Mouse (Mus musculus) neural tube, embryonic 11.5 days (tissue): Measurements from ENCODE around the gene Mrpl49. TPM values are rescaled to one million over a fixed set of nuclear protein-coding genes. Genes with fewer than 3 reads are reported as not detected.

Experiments
- ATAC-seq: fragments of 200-750 bp; cut with Nextera tagmentation; 2 replicates; pipeline ENCODE4 v1.8.0; 2017; ENCODE audit warnings: moderate number of reproducible peaks, mild to moderate bottlenecking, moderate TSS enrichment, moderate library complexity; ENCODE audit not compliant: insufficient read depth, low FRiP score, low TSS enrichment
- DNase-seq: peaks from one replicate; pipeline ENCODE4 v3.0.0-alpha.2; 2015; ENCODE audit warnings: low spot score
- H3K27ac ChIP-seq: fragments of 300-500 bp; sonication (generic); 2 replicates; pipeline ENCODE4 v1.5.1; 2014; ENCODE audit warnings: low read depth, mild to moderate bottlenecking, low read length
- H3K27me3 ChIP-seq: fragments of 300-500 bp; sonication (generic); 2 replicates; pipeline ENCODE4 v1.6.1; 2014; ENCODE audit warnings: mild to moderate bottlenecking, low read length, mixed read lengths; ENCODE audit not compliant: control insufficient read depth, insufficient read depth
- H3K36me3 ChIP-seq: fragments of 300-500 bp; sonication (generic); 2 replicates; pipeline ENCODE4 v1.6.1; 2014; ENCODE audit warnings: mild to moderate bottlenecking, low read length, moderate library complexity, mixed read lengths; ENCODE audit not compliant: control insufficient read depth, insufficient read depth
- H3K4me1 ChIP-seq: fragments of 300-500 bp; sonication (generic); 2 replicates; pipeline ENCODE4 v1.6.1; 2014; ENCODE audit warnings: low read length, mixed read lengths; ENCODE audit not compliant: control insufficient read depth, insufficient read depth
- H3K4me2 ChIP-seq: fragments of 300-500 bp; sonication (generic); 2 replicates; pipeline ENCODE4 v1.6.1; 2014; ENCODE audit warnings: low read depth, mild to moderate bottlenecking, moderate library complexity
- H3K4me3 ChIP-seq: fragments of 300-500 bp; sonication (generic); 2 replicates; pipeline ENCODE4 v1.5.1; 2014; ENCODE audit warnings: low read depth, low read length
- H3K9ac ChIP-seq: fragments of 300-500 bp; sonication (generic); 2 replicates; pipeline ENCODE4 v1.6.1; 2014; ENCODE audit warnings: mild to moderate bottlenecking, low read length
- H3K9me3 ChIP-seq: fragments of 300-500 bp; sonication (generic); 2 replicates; pipeline ENCODE4 v1.6.1; 2016; ENCODE audit warnings: low read length; ENCODE audit not compliant: control insufficient read depth
- WGBS: fragments of 180-500 bp; shearing (Covaris S2); extraction: QIAGEN DNeasy Blood & Tissue Kit; methylation state at CpG from one replicate; pipeline ENCODE4 v1.1.7; 2014; 5-methylcytosine and 5-hydroxymethylcytosine counted together
- polyA plus RNA-seq: library from polyadenylated mRNA; unstranded; fragments of >200 nt; fragmentation: Nextera tagmentation; extraction: Ambion mirVana; gene quantifications from 2 replicates; pipeline ENCODE4 v1.2.1, GENCODE M21; 2014

Mrpl49 gene
- polyA plus RNA-seq, 1 experiment from 2014 or later: 84.8 TPM

GRCm38 (mm10) chr19:6035966-6036585 is 21.5 kb downstream of the Mrpl49 start:
- 82% methylated on average over 9 of the region's 9 CpGs for WGBS
- DNase-seq: no peak
- H3K27me3 ChIP-seq: no peaks in the 10 kb centered on the region

DNA sequence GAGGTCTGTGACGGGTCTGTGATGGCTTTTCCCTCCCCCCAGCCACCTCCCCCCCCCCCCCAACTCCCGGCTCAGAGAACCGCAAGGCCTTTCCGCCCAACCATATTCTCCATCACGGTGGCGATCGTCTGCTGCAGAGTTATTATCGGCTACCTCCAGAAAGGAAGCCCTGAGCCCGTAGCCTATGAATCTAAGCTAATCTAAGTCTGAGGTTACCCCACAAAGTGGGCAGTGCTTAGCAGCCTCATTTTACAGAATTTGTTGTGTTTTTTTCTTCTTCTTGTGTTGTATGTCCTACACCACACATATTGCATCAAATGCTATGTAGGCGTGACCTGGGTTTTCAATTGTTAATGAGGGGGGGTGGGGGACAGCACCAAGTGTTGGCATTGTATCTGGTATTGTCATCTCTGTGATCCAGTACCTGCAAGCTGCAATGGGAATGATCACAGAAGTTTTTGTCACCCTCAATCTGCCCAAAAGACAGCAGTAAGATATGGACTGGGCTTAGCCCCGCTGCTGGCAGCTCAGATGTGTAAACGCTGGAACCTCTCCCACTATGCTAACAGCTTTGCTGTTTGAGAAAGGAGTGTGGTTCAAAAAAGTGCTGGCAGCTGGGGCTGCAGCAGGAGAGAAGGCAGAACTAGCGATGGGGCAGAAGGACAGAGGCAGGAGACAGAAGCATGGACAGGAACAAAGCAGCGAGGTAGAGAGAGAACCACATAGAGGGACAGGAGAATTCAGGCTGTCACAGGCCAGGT is 26.9 kb downstream of the Mrpl49 start:
- no peaks in the 10 kb centered on the region for H3K4me1 ChIP-seq
- no peak overlapping the region for H3K4me2 ChIP-seq
- ATAC-seq: no peak
- H3K4me3 ChIP-seq: no peak overlapping the region
- H3K9ac ChIP-seq: no peak overlapping the region
- no peak overlapping the region for H3K27ac ChIP-seq
- H3K9me3 ChIP-seq: no peaks in the 10 kb centered on the region
- WGBS: 77% methylated on average over 14 of the region's 14 CpGs
- H3K36me3 ChIP-seq: no peaks in the 10 kb centered on the region
- no peaks in the 10 kb centered on the region for H3K27me3 ChIP-seq
- no peak for DNase-seq

More at GRCm38 (mm10) chr19:6035966-6036585, 21.5 kb downstream of the Mrpl49 start:
- no peaks in the 10 kb centered on the region for H3K9me3 ChIP-seq
- no peak overlapping the region for H3K4me3 ChIP-seq
- no peaks in the 10 kb centered on the region for H3K36me3 ChIP-seq
- H3K9ac ChIP-seq: no peak overlapping the region
- H3K4me1 ChIP-seq: no peaks in the 10 kb centered on the region
- no peak overlapping the region for H3K27ac ChIP-seq
- H3K4me2 ChIP-seq: no peak overlapping the region
- ATAC-seq: no peak

DNA sequence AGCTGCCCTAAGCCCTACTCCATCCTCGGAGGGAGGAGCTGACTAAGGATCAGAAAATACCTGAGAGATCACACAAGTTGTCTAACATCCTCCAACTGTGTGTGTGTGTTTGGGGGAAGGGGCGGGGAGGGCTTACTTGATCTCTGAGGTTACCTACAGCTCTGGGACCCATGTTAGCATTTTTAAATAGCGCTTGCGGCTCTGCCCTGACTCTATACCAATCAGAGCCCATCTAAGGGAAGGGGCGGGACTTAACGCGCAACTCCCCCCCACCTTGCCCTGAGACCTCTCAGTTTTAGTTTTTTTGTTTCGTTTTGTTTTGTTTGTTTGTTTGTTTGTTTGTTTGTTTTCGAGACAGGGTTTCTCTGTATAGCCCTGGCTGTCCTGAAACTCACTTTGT is 28.2 kb downstream of the Mrpl49 start:
- no peak for DNase-seq
- H3K36me3 ChIP-seq: no peaks in the 10 kb centered on the region
- H3K4me1 ChIP-seq: no peaks in the 10 kb centered on the region
- WGBS: 82% methylated on average over 9 of the region's 9 CpGs
- no peak overlapping the region for H3K9ac ChIP-seq
- no peak overlapping the region for H3K27ac ChIP-seq
- ATAC-seq: no peak
- no peaks in the 10 kb centered on the region for H3K9me3 ChIP-seq
- no peak overlapping the region for H3K4me2 ChIP-seq
- no peak overlapping the region for H3K4me3 ChIP-seq
- no peaks in the 10 kb centered on the region for H3K27me3 ChIP-seq

GRCm38 (mm10) chr19:6028991-6029390 is 28.6 kb downstream of the Mrpl49 start:
- no peak for ATAC-seq

GRCm38 (mm10) chr19:6023930-6024329 is 33.7 kb downstream of the Mrpl49 start:
- Histone ChIP-seq H3K9ac (no peak overlapping the region), H3K27ac (no peak overlapping the region), H3K27me3 (no peaks in the 10 kb centered on the region), H3K36me3 (no peaks in the 10 kb centered on the region), H3K4me2 (no peak overlapping the region), H3K9me3 (no peaks in the 10 kb centered on the region), H3K4me1 (no peaks in the 10 kb centered on the region), H3K4me3 (no peak overlapping the region)
- WGBS: 86% methylated on average over 7 of the region's 7 CpGs
- ATAC-seq (no peak), DNase-seq (no peak)

More at GRCm38 (mm10) chr19:6028991-6029390, 28.6 kb downstream of the Mrpl49 start:
- Histone ChIP-seq H3K4me2 (no peak overlapping the region), H3K27me3 (no peaks in the 10 kb centered on the region), H3K27ac (no peak overlapping the region), H3K9me3 (no peaks in the 10 kb centered on the region), H3K9ac (no peak overlapping the region), H3K4me1 (no peaks in the 10 kb centered on the region), H3K4me3 (no peak overlapping the region), H3K36me3 (no peaks in the 10 kb centered on the region)
- 92% methylated on average over 6 of the region's 6 CpGs for WGBS
- no peak for DNase-seq

GRCm38 (mm10) chr19:6023059-6023458 is 34.5 kb downstream of the Mrpl49 start:
- H3K4me2 ChIP-seq: no peak overlapping the region
- DNase-seq (no peak), ATAC-seq (no peak)
- H3K9me3 ChIP-seq: no peaks in the 10 kb centered on the region
- H3K9ac ChIP-seq: no peak overlapping the region
- H3K4me3 ChIP-seq: no peak overlapping the region
- no peaks in the 10 kb centered on the region for H3K27me3 ChIP-seq
- H3K36me3 ChIP-seq: no peaks in the 10 kb centered on the region
- H3K4me1 ChIP-seq: no peaks in the 10 kb centered on the region
- 68% methylated on average over 8 of the region's 8 CpGs for WGBS
- no peak overlapping the region for H3K27ac ChIP-seq

DNA sequence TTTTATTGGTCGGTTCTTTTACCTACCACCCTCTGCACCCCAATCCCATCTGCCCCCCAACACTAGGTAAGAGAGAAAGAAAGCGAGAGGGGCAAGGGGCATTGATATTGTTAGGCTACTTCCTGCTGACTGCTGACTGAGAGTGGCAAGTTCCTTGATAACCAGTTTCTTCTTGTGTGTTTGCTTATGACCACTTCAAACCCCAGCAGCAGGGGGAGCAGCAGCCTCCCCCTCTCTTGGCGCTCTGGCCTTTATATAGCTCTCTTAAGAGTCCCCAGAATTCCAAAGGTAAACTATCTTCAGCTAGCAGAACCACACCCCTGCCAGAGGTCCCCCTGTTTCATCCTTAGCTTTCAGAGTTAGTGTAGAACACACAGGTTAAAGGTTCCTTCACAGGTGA is 37.3 kb downstream of the Mrpl49 start:
- WGBS: 46% methylated on average over 3 of the region's 3 CpGs
- Histone ChIP-seq H3K27me3 (peaks cover 15% of the 10 kb centered on the region), H3K27ac (no peak overlapping the region), H3K36me3 (no peaks in the 10 kb centered on the region), H3K4me3 (no peak overlapping the region), H3K4me1 (peaks cover 4% of the 10 kb centered on the region; the same call in 1 of the 2 replicates), H3K9ac (no peak overlapping the region), H3K4me2 (no peak overlapping the region), H3K9me3 (no peaks in the 10 kb centered on the region)
- ATAC-seq (no peak), DNase-seq (no peak)

GRCm38 (mm10) chr19:6018142-6019089 is 39.2 kb downstream of the Mrpl49 start:
- 30% methylated on average over 15 of the region's 15 CpGs for WGBS
- no peak; the same call in 1 of the 2 replicates for ATAC-seq

More at GRCm38 (mm10) chr19:6018142-6019089, 39.2 kb downstream of the Mrpl49 start:
- H3K4me1 ChIP-seq: peaks cover 4% of the 10 kb centered on the region; the same call in 1 of the 2 replicates
- no peak overlapping the region for H3K4me3 ChIP-seq
- H3K9me3 ChIP-seq: no peaks in the 10 kb centered on the region
- H3K27ac ChIP-seq: no peak overlapping the region
- peak; percentile 85 for DNase-seq
- H3K27me3 ChIP-seq: peaks cover 20% of the 10 kb centered on the region
- no peaks in the 10 kb centered on the region for H3K36me3 ChIP-seq
- no peak overlapping the region for H3K4me2 ChIP-seq
- no peak overlapping the region for H3K9ac ChIP-seq
